Mouse (Mus musculus) urinary bladder, postnatal 10 days (tissue): ENCODE measurements around the gene Sctr.
A peak's percentile ranks its signal among the peaks of the same experiment; 100 is the strongest.

Experiments used
- DNase-seq: peaks from one replicate; pipeline ENCODE4 v3.0.0; 2022; ENCODE audit warnings: low spot score

Gene Sctr

GRCm38 (mm10) chr1:120006844-120007790 lies at the start of gene Sctr:
TSS of gene Sctr (plus strand) at chr1:120006894.
- no peak for DNase-seq

GRCm38 (mm10) chr1:119957716-119958222 lies 48.9 kb upstream of the Sctr start:
- no peak for DNase-seq

DNA sequence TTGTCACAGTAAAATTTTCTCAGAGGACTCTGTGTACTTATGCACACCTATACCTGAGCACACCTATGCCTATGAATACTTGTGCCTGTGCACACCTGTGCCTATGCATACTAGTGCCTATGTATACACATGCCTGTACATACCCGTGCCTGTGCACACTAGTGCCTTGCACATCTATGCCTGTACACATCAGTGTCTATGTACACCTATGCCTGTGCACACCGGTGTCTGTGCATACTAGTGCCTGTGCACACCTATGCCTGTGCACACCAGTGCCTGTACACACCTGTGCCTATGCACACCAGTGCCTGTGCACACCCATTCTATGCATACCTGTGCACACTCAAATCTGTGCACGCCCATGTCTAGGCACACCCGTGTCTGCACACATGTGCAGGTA lies 47.2 kb upstream of the Sctr start:
- DNase-seq, result no peak

- DNase-seq, result no peak
Measured at GRCm38 (mm10) chr1:119959920-119960319, 46.8 kb upstream of the Sctr start.

GRCm38 (mm10) chr1:119965804-119966514 lies 40.7 kb upstream of the Sctr start:
- no peak for DNase-seq

DNA sequence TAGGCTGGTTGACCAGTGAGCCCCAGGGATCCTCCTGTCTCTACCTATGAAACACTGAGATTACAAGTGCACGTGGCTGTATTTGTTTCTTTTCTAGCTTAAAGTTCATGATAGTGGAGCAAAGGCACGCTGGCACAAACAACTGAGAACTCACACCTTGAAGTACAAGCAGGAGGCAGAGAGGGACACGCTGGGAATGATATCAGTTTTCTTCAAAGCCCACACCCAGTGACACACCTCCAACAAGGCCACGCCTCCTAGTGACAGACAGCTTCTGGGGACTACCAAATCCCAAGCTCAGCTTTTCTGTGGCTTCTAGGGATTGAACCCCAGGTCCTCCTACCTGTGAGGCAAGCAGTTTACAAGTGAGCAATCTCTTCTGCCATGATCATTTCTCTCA lies 33.6 kb upstream of the Sctr start:
- DNase-seq, result no peak

DNA sequence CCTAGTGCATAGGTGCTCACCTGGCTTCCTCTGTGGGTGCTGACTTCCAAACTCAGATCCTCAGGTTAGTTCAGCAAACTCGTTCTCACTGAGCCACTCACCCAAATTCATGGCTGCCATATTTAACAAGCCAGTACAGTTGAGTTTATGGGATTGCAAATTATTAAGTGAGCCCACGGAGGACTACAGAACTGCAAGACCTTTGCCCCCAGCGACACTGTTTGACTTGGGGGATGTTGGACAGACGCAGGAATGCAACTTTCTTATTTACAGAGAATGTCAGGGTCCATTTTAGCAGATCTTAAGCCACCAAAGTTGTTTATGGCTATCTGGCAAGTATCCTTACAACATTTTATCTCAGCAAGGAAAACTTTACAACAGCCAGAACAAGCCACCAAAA lies 31.6 kb upstream of the Sctr start:
- no peak for DNase-seq

GRCm38 (mm10) chr1:119986555-119986954 lies 20.1 kb upstream of the Sctr start:
- no peak for DNase-seq

DNA sequence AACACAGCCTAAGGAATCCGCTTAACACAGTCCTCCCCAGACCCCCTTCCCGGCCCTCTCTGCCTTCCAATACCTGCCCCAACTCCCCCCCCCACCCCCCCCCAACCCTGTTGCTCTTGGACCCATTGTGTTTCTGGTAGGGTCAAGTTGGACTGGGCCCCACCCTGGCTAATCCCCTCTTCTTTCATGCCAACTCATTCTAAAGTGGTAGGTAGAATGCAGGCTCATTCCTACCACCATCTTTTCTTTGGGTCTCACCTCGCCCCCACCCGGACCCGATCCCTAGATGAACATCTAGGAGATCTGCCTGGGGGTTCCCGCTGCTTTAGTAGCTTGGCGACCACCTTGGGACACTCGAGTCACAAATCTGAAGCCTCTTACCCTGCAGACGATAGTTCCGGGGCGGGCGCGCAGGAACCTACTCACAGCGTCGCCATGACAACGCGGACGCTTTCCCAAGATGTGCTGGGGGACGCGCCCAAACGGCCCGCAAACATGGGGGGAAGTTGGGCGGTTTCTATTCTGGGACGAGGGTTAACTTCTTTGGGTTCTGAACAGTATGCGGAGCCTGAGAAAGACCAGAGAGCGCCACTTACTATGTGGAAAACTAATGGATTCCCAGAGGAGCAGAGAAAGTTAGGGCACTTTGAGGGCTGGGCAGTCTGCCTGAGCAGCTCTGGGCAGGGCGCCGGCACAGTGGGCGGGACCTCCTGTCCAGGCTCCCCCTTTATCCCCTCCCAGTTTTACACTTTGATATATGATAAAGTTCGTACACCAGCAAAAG lies 9.7 kb upstream of the Sctr start, which contains the start of gene Cfap221:
Gene Cfap221, minus strand, starts transcription at position 437 of the 784 bp plus-strand sequence.
- DNase-seq, result no peak

DNA sequence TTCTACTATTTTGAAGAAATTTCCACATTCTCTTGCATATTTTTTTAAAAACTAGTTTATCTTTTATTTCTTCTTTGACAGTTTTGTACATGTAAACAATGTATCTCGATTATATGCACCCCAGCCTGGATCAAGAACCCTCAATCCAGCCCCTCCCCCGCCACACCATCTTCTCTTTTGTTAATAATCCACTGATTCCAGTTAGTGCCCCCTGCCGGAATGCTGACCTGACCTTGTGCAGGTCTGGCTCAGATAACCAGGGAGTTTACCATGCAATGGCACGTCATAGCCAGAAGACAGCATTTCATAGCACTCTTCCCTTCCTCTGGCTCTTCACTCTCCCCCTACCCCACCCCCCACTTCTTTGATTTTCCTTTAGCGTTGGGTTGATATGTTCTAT lies 9.1 kb upstream of the Sctr start:
- DNase-seq, result no peak

GRCm38 (mm10) chr1:120007851-120008588 lies 1.3 kb downstream of the Sctr start:
- DNase-seq, result no peak

- no peak for DNase-seq
Measured at GRCm38 (mm10) chr1:120012638-120013037, 5.9 kb downstream of the Sctr start.

DNA sequence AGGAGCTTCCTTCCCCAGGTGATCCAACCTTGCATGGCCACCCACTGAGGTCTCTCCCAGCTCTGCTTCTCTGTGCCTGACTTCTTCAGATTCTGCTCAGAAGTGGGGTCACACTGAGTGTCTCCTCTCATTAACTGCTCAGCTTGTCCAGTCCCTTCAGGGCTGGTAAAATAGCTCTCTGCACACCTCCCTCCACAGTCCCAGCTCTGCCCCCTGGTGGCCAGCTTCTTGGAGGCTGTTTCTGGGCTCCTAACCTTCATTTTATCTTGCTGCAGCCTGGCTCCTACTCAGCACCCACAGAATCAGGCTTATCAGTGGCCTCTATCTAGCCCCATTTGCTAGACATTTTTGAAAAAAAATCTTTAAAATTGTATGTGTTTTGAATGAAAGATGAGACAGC lies 6.4 kb downstream of the Sctr start:
- DNase-seq, result peak; percentile 23

DNA sequence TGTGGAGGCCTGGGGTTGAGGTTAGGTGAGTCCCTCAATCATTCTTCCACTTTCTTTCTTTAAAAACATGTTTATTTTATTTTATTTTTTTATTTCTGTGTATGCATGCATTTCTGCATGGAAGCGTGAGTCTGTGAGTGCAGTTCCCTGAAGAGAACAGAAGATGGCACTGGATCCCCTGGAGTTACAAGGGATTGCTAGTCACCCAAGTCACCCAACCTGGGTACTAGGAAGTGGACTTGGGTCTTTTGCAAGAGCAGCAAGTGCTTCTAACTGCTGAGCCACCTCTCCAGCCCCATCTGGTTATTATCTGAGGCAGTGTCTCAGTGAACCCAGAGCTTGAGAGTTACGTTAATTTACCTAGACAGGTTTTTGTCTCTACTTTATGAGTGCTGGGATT lies 9.5 kb downstream of the Sctr start:
- DNase-seq, result no peak

GRCm38 (mm10) chr1:120018900-120019299 lies 12.2 kb downstream of the Sctr start:
- DNase-seq, result no peak

GRCm38 (mm10) chr1:120019428-120019827 lies 12.7 kb downstream of the Sctr start:
- DNase-seq, result no peak

DNA sequence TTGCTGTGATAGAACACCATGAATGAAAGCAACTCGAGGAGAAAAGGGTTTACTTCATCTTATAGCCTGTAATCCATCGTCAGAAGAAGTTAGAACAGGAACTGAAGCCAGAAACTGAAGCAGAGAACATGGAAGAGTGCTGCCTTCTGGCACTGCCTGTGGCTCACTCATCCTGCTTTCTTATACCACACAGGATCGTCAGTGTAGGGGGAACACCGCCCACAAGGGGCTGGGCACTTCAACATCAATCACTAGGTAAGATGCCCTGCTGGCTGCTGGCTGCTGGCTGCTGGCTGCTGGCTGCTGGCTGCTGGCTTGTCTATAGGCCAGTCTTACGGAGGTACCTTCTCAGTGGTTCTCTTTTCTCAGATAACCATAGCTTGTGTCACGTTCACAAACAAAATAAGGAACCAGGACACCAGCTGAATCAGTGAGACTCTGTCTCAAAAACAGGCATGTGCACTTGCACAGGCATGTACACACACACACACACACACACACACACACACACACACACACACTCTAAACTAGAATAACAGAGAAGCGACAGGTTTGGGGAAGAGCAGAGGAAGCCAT lies 13.7 kb downstream of the Sctr start:
- DNase-seq, result no peak

- no peak for DNase-seq
Measured at GRCm38 (mm10) chr1:120021951-120022350, 15.3 kb downstream of the Sctr start.

GRCm38 (mm10) chr1:120024331-120025049 lies 17.8 kb downstream of the Sctr start:
- DNase-seq, result no peak

- no peak for DNase-seq
Measured at GRCm38 (mm10) chr1:120025050-120025439, 18.4 kb downstream of the Sctr start.
